In the genomic region with DNA sequence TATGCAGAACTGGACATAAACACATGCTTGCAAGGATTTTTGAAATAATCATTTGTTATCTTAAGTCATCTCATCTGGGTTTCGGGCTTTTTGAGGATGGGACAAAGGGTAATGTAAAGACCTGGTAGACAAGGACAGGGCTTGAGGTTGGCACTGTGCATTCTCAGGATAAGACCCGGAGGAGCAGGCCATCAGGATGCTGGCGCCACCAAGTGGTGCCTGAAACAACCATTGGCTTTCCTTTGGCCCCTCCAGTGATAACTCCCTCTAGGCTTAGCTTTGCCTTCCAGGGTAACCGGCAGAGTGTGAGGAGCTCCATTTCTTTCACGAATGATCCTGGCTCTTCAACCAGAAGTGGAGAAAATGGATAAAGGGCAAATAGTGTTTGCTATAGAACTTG, we compare ENCODE assay signal across 9 mouse cellular contexts. TPM values are rescaled to one million over a fixed set of nuclear protein-coding genes. Genes with fewer than 3 reads are reported as not detected.
A peak's percentile ranks its signal among the peaks of the same experiment; 100 is the strongest.
DNase-seq lines count a peak whose midpoint lies in the region; ATAC-seq and TF ChIP-seq lines count a peak whose summit lies in the region.
"Had no signal": no experiment of that assay in that cellular context is flagged by ENCODE, and none has a peak within 500 bp of the region (broad histone marks: within the 10 kb centered on the region; RNA-seq: fewer than 3 reads in every experiment).

No protein-coding gene starts in this region.

- peak; percentile 9 to 47 for DNase-seq in adrenal gland, adult (ENCODE audit: inconsistent age in 2 of 2, low spot score in 1 of 2)
- DNase-seq in adrenal gland, postnatal 4 days (ENCODE audit: low spot score in 2 of 2) = no peak
- peak; percentile 13 to 22 for DNase-seq in layer of hippocampus, adult 2 months (ENCODE audit: low spot score in 2 of 2)
- DNase-seq in layer of hippocampus, adult 9-11 months = no peak
- peak; percentile 40 for DNase-seq in adrenal gland, postnatal 10 days
- peak; percentile 38 to 70 for DNase-seq in kidney, postnatal 36 days
- DNase-seq in right cerebral cortex, postnatal 14 days = peak; percentile 18

- ATAC-seq in inflammation-experienced regulatory T-cells, adult 6 months = no peak

- no peak overlapping the region for H3K4me3 ChIP-seq in layer of hippocampus, adult 2 months
- H3K4me3 ChIP-seq: embryonic facial prominence, embryonic 13.5 days had no signal

- peak; percentile 72 for TF ChIP-seq CTCF in layer of hippocampus, adult 2 months (conservative IDR thresholded peaks at IDR 0.05)

- H3K27ac ChIP-seq in layer of hippocampus, adult 2 months = no peak overlapping the region
- H3K27ac ChIP-seq: embryonic facial prominence, embryonic 13.5 days had no signal

RNA-seq across cellular contexts. Expression of a gene that starts 38.0 kb away (rescaled TPM):
- 1 to 10 TPM; 2.2 to 6.3 TPM for total RNA-seq in adrenal gland, postnatal 4 days (2021)
- under 1 TPM in 1 of 2 experiments, not detected in 1; 0.26 TPM for total RNA-seq in layer of hippocampus, adult 2 months (2021)
- total RNA-seq in adrenal gland, postnatal 10 days (2021) = 1 to 10 TPM; 3.5 to 4.7 TPM
- polyA plus RNA-seq in inflammation-experienced regulatory T-cells, adult 6 months (2017; shearing (Covaris generic)) = 1 to 10 TPM in 1 of 3 experiments, not detected in 2; 1.2 TPM

Comparison
In these comparisons a context has a peak if more than half of its experiments do, and no peak if none do; other contexts are left out.
1. DNase-seq: peak in adrenal gland, adult (2 of 2), layer of hippocampus, adult 2 months (2 of 2), adrenal gland, postnatal 10 days (single experiment), kidney, postnatal 36 days (2 of 2) and right cerebral cortex, postnatal 14 days (single experiment); none in adrenal gland, postnatal 4 days (0 of 2) and layer of hippocampus, adult 9-11 months (single experiment).